Mouse (Mus musculus) heart, embryonic 15.5 days (tissue): ENCODE measurements around the gene Sh3rf1. TPM values are rescaled to one million over a fixed set of nuclear protein-coding genes. Genes with fewer than 3 reads are reported as not detected.

ENCODE experiments used
- ATAC-seq: fragments of 200-750 bp; cut with Nextera tagmentation; replicated peaks from 2 replicates; pipeline ENCODE4 v1.8.0; 2017; ENCODE audit warnings: low read depth, moderate TSS enrichment; ENCODE audit not compliant: insufficient number of reproducible peaks, insufficient read depth, low FRiP score
- H3K27ac ChIP-seq: fragments of 300-500 bp; sonication (generic); 2 replicates; pipeline ENCODE4 v1.5.1; 2015; ENCODE audit warnings: mild to moderate bottlenecking, inconsistent platforms
- H3K27me3 ChIP-seq: fragments of 300-500 bp; sonication (generic); 2 replicates; pipeline ENCODE4 v1.6.1; 2015; ENCODE audit warnings: inconsistent platforms
- H3K36me3 ChIP-seq: fragments of 300-500 bp; sonication (generic); 2 replicates; pipeline ENCODE4 v1.6.1; 2015; ENCODE audit warnings: mild to moderate bottlenecking, inconsistent platforms
- H3K4me1 ChIP-seq: fragments of 300-500 bp; sonication (generic); replicated peaks from 2 replicates; pipeline ENCODE4 v1.6.1; 2015; ENCODE audit warnings: inconsistent platforms
- H3K4me2 ChIP-seq: fragments of 300-500 bp; sonication (generic); 2 replicates; pipeline ENCODE4 v1.6.1; 2015; ENCODE audit warnings: inconsistent platforms, mild to moderate bottlenecking, moderate library complexity
- H3K4me3 ChIP-seq: fragments of 300-500 bp; sonication (generic); 2 replicates; pipeline ENCODE4 v1.5.1; 2015; ENCODE audit warnings: mild to moderate bottlenecking, inconsistent platforms
- H3K9ac ChIP-seq: fragments of 300-500 bp; sonication (generic); 2 replicates; pipeline ENCODE4 v1.6.1; 2015; ENCODE audit warnings: mild to moderate bottlenecking, inconsistent platforms
- H3K9me3 ChIP-seq: fragments of 300-500 bp; sonication (generic); replicated peaks from 2 replicates; pipeline ENCODE4 v1.6.1; 2016; ENCODE audit warnings: inconsistent platforms
- WGBS: fragments of 180-500 bp; shearing (Covaris S2); methylation state at CpG from one replicate; pipeline ENCODE4 v1.1.7; 2015; ENCODE audit warnings: mixed read lengths; 5-methylcytosine and 5-hydroxymethylcytosine counted together
- polyA plus RNA-seq: library from polyadenylated mRNA; unstranded; fragments of >200 nt; fragmentation: Nextera tagmentation; extraction: Ambion mirVana; gene quantifications from 2 replicates; pipeline ENCODE4 v1.2.1, GENCODE M21; 2015

Sh3rf1 gene
- polyA plus RNA-seq, 1 experiment from 2014 or later, result 4.8 TPM

DNA sequence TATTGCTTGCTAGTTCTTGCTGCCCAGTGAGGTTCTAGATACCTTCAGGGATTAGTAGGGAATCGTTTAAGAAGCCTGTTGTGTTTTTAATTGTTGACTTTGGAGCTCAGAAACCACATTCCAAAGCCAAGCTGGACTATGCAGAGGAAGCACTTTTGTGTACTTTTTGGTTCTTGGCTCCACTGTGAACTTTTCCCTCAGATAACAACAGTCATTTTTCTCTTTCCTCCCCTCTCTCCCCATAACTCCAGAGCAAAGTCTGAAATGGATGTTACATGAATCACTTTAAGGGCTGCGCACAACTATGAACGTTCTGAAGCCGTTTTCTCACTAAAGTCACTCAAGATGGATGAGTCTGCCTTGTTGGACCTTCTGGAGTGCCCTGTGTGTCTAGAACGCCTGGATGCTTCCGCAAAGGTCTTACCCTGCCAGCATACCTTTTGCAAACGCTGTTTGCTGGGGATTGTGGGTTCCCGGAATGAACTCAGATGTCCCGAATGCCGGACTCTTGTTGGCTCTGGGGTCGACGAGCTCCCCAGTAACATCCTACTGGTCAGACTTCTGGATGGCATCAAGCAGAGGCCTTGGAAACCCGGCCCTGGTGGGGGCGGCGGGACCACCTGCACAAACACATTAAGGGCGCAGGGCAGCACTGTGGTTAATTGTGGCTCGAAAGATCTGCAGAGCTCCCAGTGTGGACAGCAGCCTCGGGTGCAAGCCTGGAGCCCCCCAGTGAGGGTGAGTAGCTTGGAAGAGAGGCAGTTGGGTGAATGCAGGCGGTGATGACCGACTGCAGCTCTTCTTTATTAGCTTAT lies 2.1 kb downstream of the Sh3rf1 start:
- Histone ChIP-seq H3K4me2 (peak overlapping the region; percentile 83), H3K9me3 (no peaks in the 10 kb centered on the region), H3K9ac (peak overlapping the region; percentile 43; the same call in 1 of the 2 replicates), H3K4me1 (peaks cover 24% of the 10 kb centered on the region), H3K27me3 (0 out of 2 replicates have a peak, but pooled peaks cover 9% of the 10 kb centered on the region), H3K36me3 (no peaks in the 10 kb centered on the region), H3K27ac (0 out of 2 replicates have a peak overlapping the region, but pooled peaks have one; percentile 85), H3K4me3 (peak overlapping the region; percentile 90)
- ATAC-seq, result no peak
- WGBS, result 54% methylated on average over 20 of the region's 20 CpGs

DNA sequence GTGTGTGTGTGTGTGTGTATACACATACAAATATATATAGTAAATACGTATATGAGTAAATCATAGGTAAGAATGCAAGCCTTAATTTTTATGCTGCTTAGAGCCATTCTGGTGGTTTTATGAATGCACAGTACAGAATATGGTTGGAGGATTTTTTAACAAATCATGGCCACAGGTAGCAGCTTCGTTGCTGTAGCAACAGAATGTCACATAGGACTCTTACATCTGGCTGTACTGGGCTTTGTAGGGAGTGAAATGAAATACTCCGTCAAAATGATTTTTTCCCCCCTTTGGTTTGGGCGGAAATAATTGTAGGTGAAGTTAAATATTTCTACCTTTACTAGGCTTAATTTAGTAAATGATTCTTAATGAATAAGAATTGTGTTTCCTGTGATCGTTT lies 3.0 kb downstream of the Sh3rf1 start:
- no peak overlapping the region for H3K9ac ChIP-seq
- H3K4me2 ChIP-seq, result peak overlapping the region; percentile 83; the same call in 1 of the 2 replicates
- H3K9me3 ChIP-seq, result no peaks in the 10 kb centered on the region
- H3K4me1 ChIP-seq, result peaks cover 24% of the 10 kb centered on the region
- H3K36me3 ChIP-seq, result no peaks in the 10 kb centered on the region
- 0 out of 2 replicates have a peak overlapping the region, but pooled peaks have one; percentile 5 for H3K4me3 ChIP-seq
- peaks cover 10% of the 10 kb centered on the region; the same call in 1 of the 2 replicates for H3K27me3 ChIP-seq
- ATAC-seq, result no peak
- WGBS, result 83% methylated on average over 5 of the region's 5 CpGs
- no peak overlapping the region for H3K27ac ChIP-seq

DNA sequence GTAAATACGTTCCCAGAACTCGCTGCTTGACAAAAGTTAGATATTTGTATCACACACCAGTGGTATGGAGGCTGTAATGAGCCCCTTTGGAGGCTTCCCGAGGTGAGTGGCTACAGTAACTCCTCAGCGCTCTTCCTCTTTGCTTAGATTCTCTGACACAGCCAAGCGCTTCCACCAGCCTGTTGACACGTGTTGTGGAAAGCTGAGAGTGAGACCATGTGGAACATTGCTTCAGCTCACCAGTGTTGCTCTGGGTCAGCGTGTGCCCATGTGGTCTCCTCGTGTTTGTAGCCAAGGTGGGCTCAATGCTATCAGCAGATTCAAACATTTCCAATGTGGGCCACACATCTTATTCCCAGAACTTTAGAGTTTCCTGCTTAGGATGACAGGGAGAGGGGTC lies 5.0 kb downstream of the Sh3rf1 start:
- 58% methylated on average over 8 of the region's 8 CpGs for WGBS
- Histone ChIP-seq H3K27ac (no peak overlapping the region), H3K4me2 (0 out of 2 replicates have a peak overlapping the region, but pooled peaks have one; percentile 17), H3K27me3 (peaks cover 10% of the 10 kb centered on the region; the same call in 1 of the 2 replicates), H3K4me1 (peaks cover 19% of the 10 kb centered on the region), H3K9me3 (no peaks in the 10 kb centered on the region), H3K36me3 (no peaks in the 10 kb centered on the region), H3K9ac (no peak overlapping the region), H3K4me3 (no peak overlapping the region)
- ATAC-seq, result no peak

DNA sequence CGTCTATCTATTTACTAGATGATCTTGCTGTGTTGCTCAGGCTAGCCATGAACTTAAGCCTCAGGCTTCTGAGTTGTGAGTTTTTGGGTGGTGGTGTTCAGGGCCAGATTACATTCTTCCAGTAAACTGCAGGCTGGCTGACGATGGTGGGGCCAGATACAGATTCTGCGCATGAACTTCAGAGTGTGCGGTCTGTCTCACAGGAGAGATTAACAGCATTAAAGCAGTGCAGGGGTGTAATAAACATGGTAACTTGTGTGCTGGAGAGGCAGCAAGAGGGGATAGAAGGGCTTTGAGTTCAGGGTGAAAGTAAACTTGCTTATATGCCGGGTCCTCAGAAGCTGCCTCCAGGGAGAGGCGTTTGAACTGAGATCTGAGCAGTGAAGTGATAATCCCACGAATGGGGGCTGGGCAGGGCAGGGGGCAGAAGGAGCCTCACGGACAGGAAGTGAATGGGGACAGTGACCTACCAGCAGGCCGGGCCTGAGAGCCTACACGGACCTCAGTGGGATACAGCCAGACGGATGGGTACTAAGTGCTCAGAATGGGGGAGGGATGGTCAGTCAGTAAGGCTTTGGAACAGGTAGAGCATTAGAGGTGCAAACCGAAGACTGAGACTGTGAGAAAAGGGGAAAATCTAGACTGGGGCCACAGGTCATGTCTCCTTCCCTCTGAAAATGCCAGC lies 6.0 kb downstream of the Sh3rf1 start:
- peaks cover 15% of the 10 kb centered on the region for H3K27me3 ChIP-seq
- no peak overlapping the region for H3K9ac ChIP-seq
- H3K9me3 ChIP-seq, result no peaks in the 10 kb centered on the region
- WGBS, result 65% methylated on average over 12 of the region's 12 CpGs
- no peak for ATAC-seq
- no peak overlapping the region for H3K27ac ChIP-seq
- no peak overlapping the region for H3K4me2 ChIP-seq
- H3K36me3 ChIP-seq, result no peaks in the 10 kb centered on the region
- peaks cover 18% of the 10 kb centered on the region for H3K4me1 ChIP-seq
- no peak overlapping the region for H3K4me3 ChIP-seq

DNA sequence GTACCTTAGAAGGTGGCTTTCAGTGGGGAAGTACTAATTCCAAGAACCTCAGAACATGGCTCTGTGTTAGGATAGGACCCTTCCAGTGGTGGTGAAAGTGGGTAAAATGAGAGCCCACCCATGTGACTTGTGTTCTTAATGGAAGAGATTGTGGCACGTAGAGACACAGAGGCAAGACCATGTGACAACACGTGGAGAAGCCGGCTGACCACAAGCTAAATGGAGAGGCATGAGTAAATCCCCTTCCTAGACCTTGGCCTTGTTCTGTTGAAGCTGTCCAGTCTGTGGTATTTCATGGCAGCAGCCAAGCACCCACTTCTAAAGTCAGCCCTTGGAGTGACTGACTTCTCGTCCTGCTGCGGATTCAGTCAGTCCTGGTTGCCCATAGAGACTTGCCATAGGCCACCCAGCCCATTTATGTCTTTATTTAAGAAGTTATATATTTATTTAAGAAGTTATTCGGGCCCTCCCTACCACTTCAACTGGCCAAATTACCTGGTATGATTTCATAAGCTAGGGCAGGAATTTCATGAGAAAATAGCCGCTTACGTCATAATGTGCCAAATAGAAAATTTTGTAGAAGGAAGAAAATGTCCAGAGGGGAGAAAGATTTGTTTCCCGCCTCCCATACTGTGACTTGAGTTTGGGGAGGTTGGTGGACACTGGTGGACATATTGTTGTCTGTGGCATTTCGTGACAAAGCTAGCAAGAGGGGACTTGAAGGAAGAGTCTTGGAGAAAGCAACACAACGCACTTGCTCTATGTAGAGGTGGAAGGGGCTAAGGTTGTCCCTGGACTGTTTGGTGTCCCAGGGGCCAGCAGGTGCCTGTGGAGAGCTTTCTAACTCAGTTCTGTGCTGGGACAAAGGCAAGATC lies 7.4 kb downstream of the Sh3rf1 start:
- Histone ChIP-seq H3K4me3 (no peak overlapping the region), H3K36me3 (no peaks in the 10 kb centered on the region), H3K9ac (no peak overlapping the region), H3K27ac (no peak overlapping the region), H3K9me3 (no peaks in the 10 kb centered on the region), H3K4me1 (peaks cover 11% of the 10 kb centered on the region), H3K4me2 (no peak overlapping the region), H3K27me3 (peaks cover 21% of the 10 kb centered on the region)
- ATAC-seq, result no peak
- 91% methylated on average over 11 of the region's 11 CpGs for WGBS

DNA sequence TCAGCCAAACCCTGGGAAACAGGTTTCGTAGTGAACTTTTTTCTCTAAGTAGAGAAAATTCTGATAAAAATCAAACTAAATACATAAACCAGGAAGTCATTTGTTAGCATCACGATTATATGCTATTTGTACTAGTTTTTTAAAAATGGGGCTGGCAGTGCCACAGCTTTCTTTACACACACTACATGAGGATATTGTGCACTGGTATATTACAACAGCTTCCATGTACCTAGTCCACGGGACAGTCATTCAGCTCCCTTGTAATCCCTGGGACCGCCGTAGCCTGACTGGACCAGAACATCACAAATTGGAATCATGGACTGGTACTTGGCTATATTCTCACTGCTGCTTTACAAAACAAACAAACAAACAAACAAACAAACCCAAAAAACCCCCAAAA lies 11.8 kb downstream of the Sh3rf1 start:
- 87% methylated on average over 5 of the region's 5 CpGs for WGBS

DNA sequence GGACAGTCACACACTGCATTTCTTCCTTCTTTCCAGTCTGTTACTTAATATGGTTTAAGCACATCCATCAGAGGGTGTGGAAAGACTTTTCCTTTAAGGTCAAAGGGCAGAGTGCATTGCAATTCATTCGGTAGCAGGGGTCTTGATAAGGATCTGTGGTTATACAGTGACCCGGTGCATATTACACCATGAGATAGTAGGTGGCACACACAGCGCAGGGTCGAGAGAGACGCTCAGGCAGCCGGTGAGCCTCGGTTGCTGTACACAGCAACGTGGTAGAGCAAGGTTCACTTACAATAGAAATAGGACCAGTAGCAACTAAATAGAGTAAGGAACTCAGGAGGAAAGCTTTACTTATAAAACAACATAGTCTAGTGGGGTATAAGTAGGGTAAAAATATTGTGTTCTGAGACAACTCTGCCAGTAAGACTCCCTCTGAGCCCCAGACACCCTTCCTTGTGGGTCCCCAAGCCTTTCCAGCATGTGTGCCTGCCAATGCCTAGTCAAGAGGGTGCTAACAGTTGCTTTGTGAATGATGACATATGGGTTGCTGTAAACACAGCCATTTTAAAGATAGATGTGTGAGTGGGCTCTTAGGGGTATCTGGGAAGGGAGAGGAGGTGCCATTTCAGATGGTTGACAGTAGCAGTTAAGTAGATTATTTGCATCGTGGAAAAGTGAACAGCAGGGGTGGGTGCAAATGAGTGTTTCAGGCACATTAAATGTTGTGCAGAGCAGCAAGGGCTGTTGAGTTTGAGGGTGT lies 13.0 kb downstream of the Sh3rf1 start:
- 0 out of 2 replicates have a peak, but pooled peaks have one; percentile 35 for ATAC-seq
- H3K9me3 ChIP-seq, result no peaks in the 10 kb centered on the region
- no peak overlapping the region for H3K9ac ChIP-seq
- peaks cover 19% of the 10 kb centered on the region for H3K27me3 ChIP-seq
- H3K4me3 ChIP-seq, result no peak overlapping the region
- no peaks in the 10 kb centered on the region for H3K36me3 ChIP-seq
- no peak overlapping the region for H3K4me2 ChIP-seq
- H3K27ac ChIP-seq, result no peak overlapping the region
- H3K4me1 ChIP-seq, result peaks cover 15% of the 10 kb centered on the region
- WGBS, result 29% methylated on average over 9 of the region's 9 CpGs

More for the DNA sequence above, 11.8 kb downstream of the Sh3rf1 start:
- Histone ChIP-seq H3K27me3 (peaks cover 27% of the 10 kb centered on the region), H3K4me3 (no peak overlapping the region), H3K9ac (no peak overlapping the region), H3K27ac (no peak overlapping the region), H3K36me3 (no peaks in the 10 kb centered on the region), H3K4me1 (peaks cover 15% of the 10 kb centered on the region), H3K4me2 (no peak overlapping the region), H3K9me3 (no peaks in the 10 kb centered on the region)
- no peak for ATAC-seq

DNA sequence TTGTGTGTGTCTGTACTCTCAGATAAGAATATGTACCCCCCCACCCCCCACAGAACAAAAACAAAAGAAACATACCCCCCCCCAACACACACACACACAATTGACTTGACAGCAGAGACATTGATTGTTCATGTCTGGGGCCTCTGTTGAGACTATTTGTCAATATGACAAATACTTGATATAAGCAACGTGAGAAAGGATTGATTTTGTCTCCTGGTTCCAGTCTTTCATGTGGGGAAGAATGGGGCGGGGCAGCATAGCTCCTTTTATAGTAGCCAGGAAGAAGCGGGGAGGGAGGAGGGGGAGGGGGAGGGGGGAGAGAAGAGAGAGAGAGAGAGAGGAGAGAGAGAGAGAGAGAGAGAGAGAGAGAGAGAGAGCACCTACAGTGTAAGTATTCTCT lies 15.9 kb downstream of the Sh3rf1 start:
- no peak for ATAC-seq

DNA sequence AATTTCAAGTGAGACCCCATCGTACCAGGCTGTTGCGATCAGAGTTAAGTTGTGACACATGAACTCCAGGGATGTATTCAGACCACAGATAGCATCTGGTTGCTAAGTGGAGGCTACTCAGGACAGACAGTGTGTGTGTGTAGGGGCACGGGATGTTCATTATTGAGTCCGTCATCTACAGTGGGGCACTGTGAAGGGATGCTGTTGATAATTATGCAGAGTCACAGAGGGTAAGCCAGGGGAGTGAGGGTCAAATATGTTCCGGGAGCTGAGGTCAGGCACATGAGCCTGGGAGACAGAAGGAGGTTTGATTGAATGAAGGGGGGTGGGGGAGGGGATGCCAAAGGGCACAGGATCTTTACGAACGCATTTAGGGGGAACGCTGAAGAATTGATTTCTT lies 17.6 kb downstream of the Sh3rf1 start:
- no peaks in the 10 kb centered on the region for H3K9me3 ChIP-seq
- H3K4me1 ChIP-seq, result peaks cover 14% of the 10 kb centered on the region
- H3K36me3 ChIP-seq, result no peaks in the 10 kb centered on the region
- H3K4me3 ChIP-seq, result no peak overlapping the region
- H3K27ac ChIP-seq, result no peak overlapping the region
- no peak overlapping the region for H3K9ac ChIP-seq
- no peak overlapping the region for H3K4me2 ChIP-seq
- 82% methylated on average over 8 of the region's 8 CpGs for WGBS
- H3K27me3 ChIP-seq, result peaks cover 6% of the 10 kb centered on the region; the same call in 1 of the 2 replicates
- ATAC-seq, result no peak

More for the DNA sequence above, 15.9 kb downstream of the Sh3rf1 start:
- Histone ChIP-seq H3K4me3 (no peak overlapping the region), H3K9me3 (no peaks in the 10 kb centered on the region), H3K4me1 (peaks cover 19% of the 10 kb centered on the region), H3K36me3 (no peaks in the 10 kb centered on the region), H3K27me3 (peaks cover 13% of the 10 kb centered on the region), H3K27ac (no peak overlapping the region), H3K9ac (no peak overlapping the region), H3K4me2 (no peak overlapping the region)
- WGBS, result 74% methylated on average over 3 of the region's 3 CpGs

DNA sequence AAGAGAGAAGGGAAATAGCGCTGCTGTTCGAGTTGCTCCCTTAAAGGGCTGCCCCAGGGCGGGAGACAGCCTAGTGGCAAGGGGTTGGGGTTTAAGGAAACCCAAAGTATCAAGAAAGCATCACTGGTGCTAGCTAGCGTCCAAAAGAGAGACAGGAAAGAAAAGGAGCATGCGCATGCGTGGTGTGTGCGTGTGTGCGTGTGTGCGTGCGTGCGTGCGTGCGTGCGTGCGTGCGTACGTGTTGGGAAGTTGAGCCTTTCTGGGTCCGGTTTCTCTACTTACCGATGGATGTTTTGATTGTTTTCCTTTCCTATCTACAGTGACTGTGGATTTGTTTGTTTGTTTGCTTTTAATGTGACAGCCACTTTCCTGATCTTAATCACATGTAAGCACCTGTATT lies 19.2 kb downstream of the Sh3rf1 start:
- Histone ChIP-seq H3K27ac (no peak overlapping the region), H3K27me3 (peaks cover 6% of the 10 kb centered on the region; the same call in 1 of the 2 replicates), H3K4me1 (peaks cover 13% of the 10 kb centered on the region), H3K9ac (no peak overlapping the region), H3K4me2 (peak overlapping the region; percentile 32; the same call in 1 of the 2 replicates), H3K36me3 (no peaks in the 10 kb centered on the region), H3K9me3 (no peaks in the 10 kb centered on the region), H3K4me3 (no peak overlapping the region)
- 93% methylated on average over 19 of the region's 19 CpGs for WGBS
- no peak for ATAC-seq
